Mouse (Mus musculus) embryonic facial prominence, embryonic 13.5 days (tissue): Measurements from ENCODE around the gene Rrm1. TPM values are rescaled to one million over a fixed set of nuclear protein-coding genes. Genes with fewer than 3 reads are reported as not detected.
"Not testable (repeated sequence)": the region's sequence is repeated elsewhere in the genome, so short reads cannot be mapped to it uniquely, and the experiment has no call there.

Experiments used
- ATAC-seq: fragments of 200-750 bp; cut with Nextera tagmentation; 2 replicates; pipeline ENCODE4 v1.8.0; 2017; ENCODE audit warnings: low read depth; ENCODE audit not compliant: insufficient number of reproducible peaks, insufficient read depth, low FRiP score, low TSS enrichment
- H3K27ac ChIP-seq: fragments of 300-500 bp; sonication (generic); 2 replicates; pipeline ENCODE4 v1.5.1; 2015; ENCODE audit warnings: moderate library complexity, mild to moderate bottlenecking, inconsistent platforms
- H3K27me3 ChIP-seq: fragments of 300-500 bp; sonication (generic); 2 replicates; pipeline ENCODE4 v1.6.1; 2015; ENCODE audit warnings: mild to moderate bottlenecking, inconsistent platforms
- H3K36me3 ChIP-seq: fragments of 300-500 bp; sonication (generic); 2 replicates; pipeline ENCODE4 v1.6.1; 2015; ENCODE audit warnings: mild to moderate bottlenecking, inconsistent platforms
- H3K4me1 ChIP-seq: fragments of 300-500 bp; sonication (generic); 2 replicates; pipeline ENCODE4 v1.6.1; 2015; ENCODE audit warnings: inconsistent platforms
- H3K4me2 ChIP-seq: fragments of 300-500 bp; sonication (generic); 2 replicates; pipeline ENCODE4 v1.6.1; 2015; ENCODE audit warnings: moderate library complexity, mild to moderate bottlenecking, inconsistent platforms
- H3K4me3 ChIP-seq: fragments of 300-500 bp; sonication (generic); 2 replicates; pipeline ENCODE4 v1.5.1; 2015; ENCODE audit warnings: mild to moderate bottlenecking, inconsistent platforms
- H3K9ac ChIP-seq: fragments of 300-500 bp; sonication (generic); 2 replicates; pipeline ENCODE4 v1.6.1; 2015; ENCODE audit warnings: mild to moderate bottlenecking, inconsistent platforms
- H3K9me3 ChIP-seq: fragments of 300-500 bp; sonication (generic); 2 replicates; pipeline ENCODE4 v1.6.1; 2016; ENCODE audit warnings: inconsistent platforms
- WGBS: fragments of 180-500 bp; shearing (Covaris S2); methylation state at CpG from one replicate; pipeline ENCODE4 v1.1.7; 2015; ENCODE audit warnings: mixed read lengths; 5-methylcytosine and 5-hydroxymethylcytosine counted together
- polyA plus RNA-seq: library from polyadenylated mRNA; unstranded; fragments of >200 nt; fragmentation: Nextera tagmentation; extraction: Ambion mirVana; gene quantifications from 2 replicates; pipeline ENCODE4 v1.2.1, GENCODE M21; 2015

The Rrm1 gene
- 148 and 154 TPM in 2 replicates for polyA plus RNA-seq

GRCm38 (mm10) chr7:102441657-102442391, at the start of gene Rrm1:
Rrm1 (plus strand) TSS chr7:102441695.
- under 1% methylated on average over 56 of the region's 56 CpGs for WGBS
- Histone ChIP-seq H3K9ac (peak within 1 kb of the TSS; percentile 92), H3K4me3 (peak within 1 kb of the TSS; percentile 80), H3K4me2 (peak within 1 kb of the TSS; percentile 65), H3K27ac (peak within 1 kb of the TSS; percentile 90), H3K9me3 (no peaks in the 10 kb centered on the region), H3K27me3 (peaks cover 6% of the 10 kb centered on the region; the same call in 1 of the 2 replicates), H3K4me1 (peaks cover 19% of the 10 kb centered on the region), H3K36me3 (peaks cover 24% of the 10 kb centered on the region)
- ATAC-seq: peak; percentile 98

GRCm38 (mm10) chr7:102393898-102394297, 47.6 kb upstream of the Rrm1 start:
- Histone ChIP-seq H3K4me2 (no peak overlapping the region), H3K27me3 (no peaks in the 10 kb centered on the region), H3K4me1 (no peaks in the 10 kb centered on the region), H3K9ac (no peak overlapping the region), H3K9me3 (no peaks in the 10 kb centered on the region), H3K27ac (no peak overlapping the region), H3K36me3 (no peaks in the 10 kb centered on the region), H3K4me3 (no peak overlapping the region)
- no peak for ATAC-seq
- WGBS: 93% methylated on average over 2 of the region's 2 CpGs

- H3K27me3 ChIP-seq: no peaks in the 10 kb centered on the region
- H3K9me3 ChIP-seq: no peaks in the 10 kb centered on the region
- no peak overlapping the region for H3K9ac ChIP-seq
- WGBS: 77% methylated on average over 7 of the region's 7 CpGs
- H3K27ac ChIP-seq: no peak overlapping the region
- no peak overlapping the region for H3K4me2 ChIP-seq
- no peaks in the 10 kb centered on the region for H3K4me1 ChIP-seq
- H3K36me3 ChIP-seq: no peaks in the 10 kb centered on the region
- ATAC-seq: no peak
- no peak overlapping the region for H3K4me3 ChIP-seq
These were observed 45.6 kb upstream of the Rrm1 start for GRCm38 (mm10) chr7:102395894-102396293.

GRCm38 (mm10) chr7:102396331-102396730, 45.2 kb upstream of the Rrm1 start:
- 90% methylated on average over 3 of the region's 3 CpGs for WGBS
- no peak overlapping the region for H3K27ac ChIP-seq
- H3K4me3 ChIP-seq: no peak overlapping the region

GRCm38 (mm10) chr7:102399180-102399731, 42.2 kb upstream of the Rrm1 start:
- Histone ChIP-seq H3K4me3 (no peak overlapping the region), H3K9me3 (no peaks in the 10 kb centered on the region), H3K9ac (no peak overlapping the region), H3K36me3 (no peaks in the 10 kb centered on the region), H3K4me2 (no peak overlapping the region), H3K4me1 (no peaks in the 10 kb centered on the region), H3K27ac (no peak overlapping the region), H3K27me3 (no peaks in the 10 kb centered on the region)
- 14% methylated on average over 3 of the region's 3 CpGs for WGBS
- ATAC-seq: no peak

More at GRCm38 (mm10) chr7:102396331-102396730, 45.2 kb upstream of the Rrm1 start:
- H3K27me3 ChIP-seq: no peaks in the 10 kb centered on the region
- H3K9me3 ChIP-seq: no peaks in the 10 kb centered on the region
- no peak overlapping the region for H3K4me2 ChIP-seq
- no peak overlapping the region for H3K9ac ChIP-seq
- ATAC-seq: no peak
- H3K36me3 ChIP-seq: no peaks in the 10 kb centered on the region
- no peaks in the 10 kb centered on the region for H3K4me1 ChIP-seq

- Histone ChIP-seq H3K9me3 (no peaks in the 10 kb centered on the region), H3K9ac (no peak overlapping the region), H3K27ac (no peak overlapping the region), H3K4me3 (no peak overlapping the region), H3K27me3 (no peaks in the 10 kb centered on the region), H3K4me1 (no peaks in the 10 kb centered on the region), H3K4me2 (no peak overlapping the region), H3K36me3 (no peaks in the 10 kb centered on the region)
- no peak for ATAC-seq
- 92% methylated on average over 2 of the region's 2 CpGs for WGBS
These were observed 37.4 kb upstream of the Rrm1 start for GRCm38 (mm10) chr7:102404118-102404517.

GRCm38 (mm10) chr7:102407440-102407839, 34.1 kb upstream of the Rrm1 start:
- no peak overlapping the region for H3K4me2 ChIP-seq
- no peak overlapping the region for H3K4me3 ChIP-seq
- H3K4me1 ChIP-seq: no peaks in the 10 kb centered on the region
- no peak for ATAC-seq
- peaks cover 2% of the 10 kb centered on the region; the same call in 1 of the 2 replicates for H3K36me3 ChIP-seq
- H3K27me3 ChIP-seq: no peaks in the 10 kb centered on the region
- no peaks in the 10 kb centered on the region for H3K9me3 ChIP-seq
- H3K9ac ChIP-seq: no peak overlapping the region
- H3K27ac ChIP-seq: no peak overlapping the region

GRCm38 (mm10) chr7:102415272-102415671, 26.2 kb upstream of the Rrm1 start:
- not testable (repeated sequence) for H3K27ac ChIP-seq, H3K9ac ChIP-seq, H3K4me3 ChIP-seq, H3K27me3 ChIP-seq, ATAC-seq, H3K4me2 ChIP-seq, H3K4me1 ChIP-seq, H3K9me3 ChIP-seq, H3K36me3 ChIP-seq
- WGBS: 86% methylated on average over 9 of the region's 9 CpGs

GRCm38 (mm10) chr7:102415841-102416240, 25.7 kb upstream of the Rrm1 start:
- Histone ChIP-seq H3K4me1 (no peaks in the 10 kb centered on the region), H3K4me3 (no peak overlapping the region), H3K4me2 (no peak overlapping the region), H3K27ac (no peak overlapping the region), H3K9me3 (no peaks in the 10 kb centered on the region), H3K27me3 (no peaks in the 10 kb centered on the region), H3K9ac (no peak overlapping the region), H3K36me3 (peaks cover 5% of the 10 kb centered on the region; the same call in 1 of the 2 replicates)
- no peak for ATAC-seq
- 42% methylated on average over 6 of the region's 6 CpGs for WGBS

GRCm38 (mm10) chr7:102417398-102417797, 24.1 kb upstream of the Rrm1 start:
- no peak overlapping the region for H3K4me3 ChIP-seq

GRCm38 (mm10) chr7:102422036-102422435, 19.5 kb upstream of the Rrm1 start:
- H3K27me3 ChIP-seq: no peaks in the 10 kb centered on the region
- peaks cover 1% of the 10 kb centered on the region; the same call in 1 of the 2 replicates for H3K36me3 ChIP-seq
- H3K4me3 ChIP-seq: no peak overlapping the region
- no peaks in the 10 kb centered on the region for H3K9me3 ChIP-seq
- H3K9ac ChIP-seq: no peak overlapping the region
- no peak overlapping the region for H3K4me2 ChIP-seq
- H3K4me1 ChIP-seq: no peaks in the 10 kb centered on the region
- no peak for ATAC-seq
- WGBS: 93% methylated on average over 2 of the region's 2 CpGs
- no peak overlapping the region for H3K27ac ChIP-seq

More at GRCm38 (mm10) chr7:102417398-102417797, 24.1 kb upstream of the Rrm1 start:
- Histone ChIP-seq H3K9ac (no peak overlapping the region), H3K4me1 (no peaks in the 10 kb centered on the region), H3K9me3 (no peaks in the 10 kb centered on the region), H3K27me3 (no peaks in the 10 kb centered on the region), H3K36me3 (peaks cover 3% of the 10 kb centered on the region; the same call in 1 of the 2 replicates), H3K4me2 (no peak overlapping the region), H3K27ac (no peak overlapping the region)
- 7% methylated on average over 4 of the region's 4 CpGs for WGBS
- ATAC-seq: no peak
